Mouse (Mus musculus) limb, embryonic 11.5 days (tissue): ENCODE results near the gene Eef1akmt4. TPM values are rescaled to one million over a fixed set of nuclear protein-coding genes. Genes with fewer than 3 reads are reported as not detected.

Experiments
- ATAC-seq: fragments of 200-750 bp; cut with Nextera tagmentation; 2 replicates; pipeline ENCODE4 v1.8.0; 2017; ENCODE audit warnings: low read depth; ENCODE audit not compliant: insufficient number of reproducible peaks, low FRiP score, low TSS enrichment
- DNase-seq: peaks from one replicate; pipeline ENCODE4 v3.0.0-alpha.2; 2015; ENCODE audit warnings: low spot score
- H3K27ac ChIP-seq: fragments of 300-500 bp; sonication (generic); replicated peaks from 2 replicates; pipeline ENCODE4 v1.5.1; 2014; ENCODE audit warnings: low read depth, mild to moderate bottlenecking, low read length
- H3K27me3 ChIP-seq: fragments of 300-500 bp; sonication (generic); 2 replicates; pipeline ENCODE4 v1.6.1; 2014; ENCODE audit warnings: mild to moderate bottlenecking, low read length, mixed read lengths; ENCODE audit not compliant: control insufficient read depth, insufficient read depth
- H3K36me3 ChIP-seq: fragments of 300-500 bp; sonication (generic); 2 replicates; pipeline ENCODE4 v1.6.1; 2014; ENCODE audit warnings: mild to moderate bottlenecking, low read length, moderate library complexity, mixed read lengths; ENCODE audit not compliant: control insufficient read depth, insufficient read depth
- H3K4me1 ChIP-seq: fragments of 300-500 bp; sonication (generic); 2 replicates; pipeline ENCODE4 v1.6.1; 2014; ENCODE audit warnings: low read length, mixed read lengths; ENCODE audit not compliant: control insufficient read depth, insufficient read depth
- H3K4me2 ChIP-seq: fragments of 300-500 bp; sonication (generic); 2 replicates; pipeline ENCODE4 v1.6.1; 2014; ENCODE audit warnings: low read depth, mild to moderate bottlenecking, moderate library complexity; ENCODE audit not compliant: severe bottlenecking
- H3K4me3 ChIP-seq: fragments of 300-500 bp; sonication (generic); 2 replicates; pipeline ENCODE4 v1.5.1; 2014; ENCODE audit warnings: low read depth, low read length
- H3K9ac ChIP-seq: fragments of 300-500 bp; sonication (generic); 2 replicates; pipeline ENCODE4 v1.6.1; 2014; ENCODE audit warnings: mild to moderate bottlenecking, low read length
- H3K9me3 ChIP-seq: fragments of 300-500 bp; sonication (generic); 2 replicates; pipeline ENCODE4 v1.6.1; 2016; ENCODE audit warnings: low read length; ENCODE audit not compliant: control insufficient read depth
- WGBS: fragments of 180-500 bp; shearing (Covaris S2); extraction: QIAGEN DNeasy Blood & Tissue Kit; methylation state at CpG from one replicate; pipeline ENCODE4 v1.1.7; 2014; 5-methylcytosine and 5-hydroxymethylcytosine counted together
- polyA plus RNA-seq: library from polyadenylated mRNA; unstranded; fragments of >200 nt; fragmentation: Nextera tagmentation; extraction: Ambion mirVana; gene quantifications from 2 replicates; pipeline ENCODE4 v1.2.1, GENCODE M21; 2014

Gene Eef1akmt4
- polyA plus RNA-seq, 1 experiment from 2014 or later: 42.1 TPM

DNA sequence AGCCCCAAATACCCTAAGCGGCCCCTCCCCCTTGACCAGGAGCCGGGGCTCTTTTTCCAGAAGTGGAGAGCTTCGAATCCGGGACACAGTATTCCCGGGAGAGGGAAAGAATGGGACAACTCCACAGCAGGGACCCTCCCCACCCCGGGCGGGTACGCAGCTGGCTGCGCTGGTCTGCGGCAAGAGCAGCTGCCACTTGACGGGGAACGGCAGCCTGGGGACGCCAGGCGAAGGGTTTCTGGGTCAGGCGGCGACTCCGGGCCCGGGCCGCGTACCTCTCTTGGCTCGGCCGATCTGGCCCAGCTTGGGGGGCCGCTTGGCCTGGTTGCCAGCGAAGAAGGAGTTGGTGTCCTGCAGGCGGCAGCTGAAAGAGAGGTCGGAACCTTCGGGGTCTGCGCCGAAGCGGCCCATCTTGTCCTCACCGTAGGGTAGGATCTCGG is 9.4 kb downstream of the Eef1akmt4 start:
- WGBS: under 1% methylated on average over 32 of the region's 32 CpGs
- peaks cover 23% of the 10 kb centered on the region for H3K27me3 ChIP-seq
- peak; percentile 63 for DNase-seq

DNA sequence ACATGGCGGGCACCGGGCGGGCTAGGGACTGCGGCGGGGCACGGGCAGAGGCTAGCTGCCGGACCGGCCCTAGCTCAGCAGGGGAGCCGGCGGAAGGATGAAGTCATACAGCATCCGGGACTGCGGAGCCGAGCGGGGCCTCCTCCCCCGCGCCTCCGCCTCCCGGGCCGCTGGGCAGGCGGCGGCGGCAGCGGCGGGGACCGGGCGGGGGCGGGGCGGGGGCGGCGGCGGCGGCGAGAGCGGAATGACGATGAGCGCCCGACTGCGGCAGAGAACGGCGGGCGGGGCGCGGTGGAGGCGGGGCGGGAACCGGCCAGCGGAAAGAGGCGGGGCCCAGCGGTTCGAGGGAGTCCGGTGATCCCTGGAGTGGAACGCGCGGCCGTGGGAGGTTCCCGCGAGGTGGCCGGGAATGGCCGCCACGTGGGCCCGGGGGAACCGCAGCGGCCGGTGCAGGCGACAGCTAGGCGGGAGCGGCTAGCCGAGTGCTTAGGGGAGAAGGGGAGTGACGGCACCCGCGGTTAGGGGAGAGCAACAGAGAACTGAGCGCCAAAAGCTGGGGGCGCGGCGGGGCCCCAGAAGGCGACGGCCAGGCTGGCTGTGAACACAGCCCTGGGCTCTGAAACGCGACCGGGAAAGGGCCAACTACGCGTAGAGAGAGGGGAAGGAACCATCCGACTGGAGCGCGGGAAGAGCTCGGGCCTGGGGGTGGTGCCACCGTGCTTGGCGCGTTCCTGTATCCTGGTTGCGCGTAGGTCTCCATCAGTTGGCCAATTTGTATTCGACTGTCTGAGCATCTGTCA is 10.0 kb downstream of the Eef1akmt4 start, which contains the start of gene Camk2n2:
Gene Camk2n2 (minus strand): TSS at position 97 of the 800 bp plus-strand sequence.
- ATAC-seq: peak; percentile 51; the same call in 1 of the 2 replicates
- Histone ChIP-seq H3K4me2 (peak within 1 kb of the TSS; percentile 99), H3K9me3 (no peaks in the 10 kb centered on the region), H3K27ac (no peak within 1 kb of the TSS; the same call in 1 of the 2 replicates), H3K4me3 (peak within 1 kb of the TSS; percentile 72), H3K9ac (peak within 1 kb of the TSS; percentile 70), H3K36me3 (no peaks in the 10 kb centered on the region), H3K27me3 (peaks cover 23% of the 10 kb centered on the region), H3K4me1 (peaks cover 16% of the 10 kb centered on the region)
- DNase-seq: peak; percentile 67
- 0% methylated on average over 83 of the region's 92 CpGs for WGBS

More for the DNA sequence above, 9.4 kb downstream of the Eef1akmt4 start:
- Histone ChIP-seq H3K36me3 (no peaks in the 10 kb centered on the region), H3K9me3 (no peaks in the 10 kb centered on the region), H3K27ac (no peak overlapping the region), H3K4me3 (peak overlapping the region; percentile 72), H3K4me1 (peaks cover 16% of the 10 kb centered on the region), H3K4me2 (peak overlapping the region; percentile 99), H3K9ac (peak overlapping the region; percentile 70)
- ATAC-seq: 0 out of 2 replicates have a peak, but pooled peaks have one; percentile 7

DNA sequence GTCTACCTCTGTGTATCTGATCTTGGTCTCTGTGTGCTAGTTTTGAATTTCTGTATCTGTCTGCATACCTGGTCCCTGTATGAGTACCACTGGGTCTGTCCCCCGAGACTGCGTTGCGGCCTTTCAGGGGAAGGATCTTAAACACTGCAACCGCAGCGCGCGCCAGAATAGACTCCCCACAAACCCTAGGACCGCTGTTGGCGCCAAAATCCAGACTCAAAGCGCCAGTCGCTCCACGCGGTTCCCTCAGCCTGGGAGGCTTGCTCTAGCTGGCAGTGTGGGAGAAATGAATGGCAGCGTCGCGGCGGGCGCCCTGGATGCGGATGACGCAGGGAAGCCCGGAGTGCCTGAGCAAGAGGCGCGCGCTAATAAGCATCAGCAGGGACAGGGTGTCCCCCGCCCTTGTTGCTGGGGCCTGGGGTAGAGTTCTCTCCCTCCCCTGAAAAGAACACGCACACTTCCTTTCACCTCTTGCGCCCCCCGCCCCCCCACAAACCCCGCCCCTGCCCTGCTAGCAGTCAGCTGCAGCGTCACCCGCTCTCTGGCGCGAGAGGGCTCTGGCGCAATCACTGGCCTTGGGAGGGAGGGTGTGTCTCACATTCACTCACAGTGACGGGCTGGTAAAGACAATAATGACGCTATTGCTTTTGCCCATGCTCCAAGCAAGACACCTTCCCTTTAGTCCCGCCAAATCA is 10.7 kb downstream of the Eef1akmt4 start:
- Histone ChIP-seq H3K27ac (no peak overlapping the region), H3K9me3 (no peaks in the 10 kb centered on the region), H3K4me1 (peaks cover 16% of the 10 kb centered on the region), H3K9ac (peak overlapping the region; percentile 70), H3K4me2 (peak overlapping the region; percentile 99), H3K36me3 (no peaks in the 10 kb centered on the region), H3K4me3 (peak overlapping the region; percentile 72), H3K27me3 (peaks cover 23% of the 10 kb centered on the region)
- ATAC-seq: peak; percentile 23; the same call in 1 of the 2 replicates
- 0% methylated on average over 37 of the region's 37 CpGs for WGBS
- DNase-seq: peak; percentile 71

DNA sequence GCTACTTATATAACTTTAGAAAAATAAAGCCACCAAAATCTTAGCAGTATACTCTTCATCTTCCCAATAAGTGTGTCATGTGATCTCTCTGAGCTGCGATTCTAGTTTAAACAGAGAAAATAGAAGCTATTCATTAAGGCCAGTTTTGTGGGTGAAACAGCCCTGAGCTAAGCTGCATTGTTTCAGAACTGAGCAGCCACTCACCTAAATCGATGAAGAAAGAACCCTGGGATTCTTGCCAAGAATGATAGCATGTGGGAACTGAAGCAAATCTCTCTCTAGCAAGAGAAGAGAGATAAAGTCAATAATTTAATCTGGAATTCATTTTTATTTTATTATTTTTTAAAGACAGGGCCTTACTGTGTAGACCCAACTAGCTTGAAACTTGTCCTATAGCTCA is 11.8 kb downstream of the Eef1akmt4 start:
- H3K27me3 ChIP-seq: peaks cover 23% of the 10 kb centered on the region
- ATAC-seq (no peak), DNase-seq (no peak)
- H3K4me2 ChIP-seq: no peak overlapping the region
- no peak overlapping the region for H3K4me3 ChIP-seq
- no peaks in the 10 kb centered on the region for H3K9me3 ChIP-seq
- no peak overlapping the region for H3K27ac ChIP-seq
- WGBS: 79% methylated on average over 2 of the region's 2 CpGs
- H3K9ac ChIP-seq: no peak overlapping the region
- peaks cover 16% of the 10 kb centered on the region for H3K4me1 ChIP-seq
- H3K36me3 ChIP-seq: no peaks in the 10 kb centered on the region

DNA sequence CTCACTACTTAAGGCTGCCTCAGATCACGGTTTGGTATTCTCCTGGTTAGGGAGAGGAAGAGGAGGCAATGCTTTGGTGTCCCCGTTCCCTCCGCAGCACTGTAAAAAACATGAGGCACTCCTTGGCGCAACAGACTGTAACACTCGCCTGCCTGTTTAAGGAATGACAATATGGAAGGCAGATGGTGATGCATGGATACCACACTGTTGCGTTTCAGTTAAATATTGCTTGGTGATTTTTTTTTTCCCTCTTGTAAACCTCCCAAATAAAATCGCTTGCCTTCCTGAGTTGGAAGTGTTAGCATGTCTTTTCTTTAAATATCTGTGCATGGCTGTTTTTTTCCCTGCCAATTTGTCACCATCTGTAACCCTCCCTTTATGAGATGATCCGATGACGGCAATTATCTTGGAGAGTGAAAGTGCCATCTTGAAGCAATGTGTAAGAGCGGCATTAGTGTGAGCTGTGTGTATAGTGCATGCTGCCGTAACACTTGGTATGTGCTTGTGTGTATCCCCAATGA is 17.5 kb downstream of the Eef1akmt4 start:
- Histone ChIP-seq H3K36me3 (no peaks in the 10 kb centered on the region), H3K4me3 (no peak overlapping the region), H3K4me2 (no peak overlapping the region), H3K9ac (no peak overlapping the region), H3K4me1 (no peaks in the 10 kb centered on the region), H3K27me3 (no peaks in the 10 kb centered on the region), H3K9me3 (no peaks in the 10 kb centered on the region), H3K27ac (no peak overlapping the region)
- 48% methylated on average over 11 of the region's 11 CpGs for WGBS
- ATAC-seq (no peak), DNase-seq (no peak)

DNA sequence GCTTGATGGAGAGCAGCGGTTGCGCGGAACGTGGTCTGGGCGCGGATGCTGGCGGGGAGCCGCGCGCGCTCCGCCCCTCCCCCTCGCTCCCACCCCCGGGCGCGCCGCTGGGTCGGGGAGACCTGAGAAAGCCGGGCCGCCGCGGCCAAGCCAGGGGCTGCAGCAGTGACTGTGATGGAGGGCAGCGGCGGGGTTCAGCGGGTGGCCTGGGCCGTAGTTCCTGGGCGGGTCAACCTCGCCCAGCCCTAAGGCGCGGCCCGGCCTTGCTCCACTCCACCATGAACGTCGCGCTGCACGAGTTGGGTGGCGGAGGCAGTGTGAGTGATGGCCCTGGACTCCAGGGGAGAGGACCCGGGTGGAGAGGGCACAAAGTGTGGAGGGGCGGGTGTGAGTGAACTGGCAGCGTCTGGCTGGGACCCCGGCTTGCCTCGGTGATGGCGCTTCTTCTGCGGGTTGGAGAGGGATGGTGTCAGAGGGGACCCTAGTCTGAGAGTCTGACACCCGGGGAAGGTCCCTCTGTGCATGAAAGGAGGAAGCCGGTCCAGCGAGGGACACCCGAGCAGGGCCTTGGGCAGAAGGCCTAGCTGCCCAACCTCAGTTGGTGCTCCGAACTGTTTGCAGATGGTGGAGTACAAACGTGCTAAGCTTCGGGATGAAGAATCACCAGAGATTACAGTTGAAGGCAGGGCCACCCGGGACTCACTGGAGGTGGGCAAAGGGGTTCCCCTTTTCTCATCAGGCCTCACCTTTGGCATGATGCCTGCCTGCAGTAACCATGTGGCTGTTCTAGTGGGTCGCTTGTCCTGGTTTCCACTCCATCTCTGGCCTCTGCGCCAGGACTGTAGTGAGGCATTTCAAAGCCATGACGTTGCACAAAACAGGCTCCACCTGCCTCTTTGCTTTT is 18.6 kb downstream of the Eef1akmt4 start, which contains the start of gene Ece2:
Gene Ece2 (plus strand): TSS at position 98 of the 904 bp plus-strand sequence.
- H3K9ac ChIP-seq: peak within 1 kb of the TSS; percentile 73
- 7% methylated on average over 54 of the region's 54 CpGs for WGBS
- H3K4me1 ChIP-seq: no peaks in the 10 kb centered on the region
- DNase-seq: peak; percentile 48
- H3K4me2 ChIP-seq: peak within 1 kb of the TSS; percentile 89
- no peaks in the 10 kb centered on the region for H3K9me3 ChIP-seq
- H3K27me3 ChIP-seq: no peaks in the 10 kb centered on the region
- no peak within 1 kb of the TSS for H3K27ac ChIP-seq
- peak within 1 kb of the TSS; percentile 46 for H3K4me3 ChIP-seq
- ATAC-seq: 0 out of 2 replicates have a peak, but pooled peaks have one; percentile 44
- no peaks in the 10 kb centered on the region for H3K36me3 ChIP-seq

DNA sequence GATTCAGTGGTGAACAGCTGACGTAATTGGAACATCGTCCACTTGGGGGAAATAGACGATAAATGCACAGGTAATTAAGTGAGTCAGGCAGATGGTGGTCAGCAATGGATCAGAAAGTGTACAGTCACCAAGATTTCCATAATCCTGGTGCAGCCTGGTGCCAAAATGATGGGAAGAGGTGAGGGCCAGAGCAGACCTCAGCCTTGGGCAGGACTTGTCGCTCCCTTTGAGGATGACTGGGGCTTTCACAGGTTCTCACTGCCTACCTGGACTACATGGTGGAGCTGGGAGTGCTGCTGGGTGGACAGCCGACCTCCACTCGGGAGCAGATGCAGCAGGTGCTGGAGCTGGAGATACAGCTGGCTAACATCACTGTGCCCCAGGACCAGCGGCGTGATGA is 26.0 kb downstream of the Eef1akmt4 start:
- Histone ChIP-seq H3K9ac (no peak overlapping the region), H3K4me1 (no peaks in the 10 kb centered on the region), H3K9me3 (no peaks in the 10 kb centered on the region), H3K27me3 (no peaks in the 10 kb centered on the region), H3K4me3 (no peak overlapping the region), H3K36me3 (no peaks in the 10 kb centered on the region), H3K4me2 (no peak overlapping the region), H3K27ac (no peak overlapping the region)
- 79% methylated on average over 8 of the region's 8 CpGs for WGBS
- ATAC-seq: no peak
- no peak for DNase-seq
